Mouse (Mus musculus): ENCODE data around the gene Nav2. TPM values are rescaled to one million over a fixed set of nuclear protein-coding genes. Genes with fewer than 3 reads are reported as not detected.
A peak's percentile ranks its signal among the peaks of the same experiment; 100 is the strongest.

Nav2 gene
- polyA plus RNA-seq, 1 experiment from 2014 or later = 5.8 TPM

DNA sequence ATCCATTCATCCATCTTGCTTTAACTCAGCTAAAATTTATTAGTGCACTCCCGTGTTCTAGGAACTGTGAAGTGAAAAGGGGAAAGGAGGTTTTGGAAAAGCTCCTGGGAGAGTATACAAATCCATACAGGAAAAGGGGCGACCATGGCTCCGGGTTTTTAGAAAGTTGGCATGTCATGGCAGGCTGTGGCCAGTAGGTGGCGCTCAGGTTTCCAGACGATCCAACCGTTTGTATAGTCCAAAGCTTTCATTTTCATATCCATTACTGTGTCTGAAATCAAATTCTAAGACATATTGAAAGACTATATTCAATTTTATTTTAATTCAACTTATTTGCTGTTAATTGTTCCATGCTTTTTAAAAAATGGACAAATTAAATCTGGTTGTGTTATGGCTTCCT, 14.4 kb upstream of the Nav2 start:
- no peak for ATAC-seq
- H3K9ac ChIP-seq (ENCODE audit: low read depth, low read length) = no peak overlapping the region
- H3K27ac ChIP-seq (ENCODE audit: low read depth, low read length) = no peak overlapping the region
- H3K4me2 ChIP-seq (replicated peaks; ENCODE audit: low read depth) = no peak overlapping the region
- no peaks in the 10 kb centered on the region; the same call in 1 of the 2 replicates for H3K4me1 ChIP-seq (replicated peaks; ENCODE audit: control insufficient read depth, insufficient read depth, low read length)
- H3K9me3 ChIP-seq (ENCODE audit: control insufficient read depth) = no peaks in the 10 kb centered on the region
- no peaks in the 10 kb centered on the region for H3K27me3 ChIP-seq (replicated peaks; ENCODE audit: control insufficient read depth, insufficient read depth, low read length)
- H3K36me3 ChIP-seq (ENCODE audit: control insufficient read depth, insufficient read depth) = no peaks in the 10 kb centered on the region
- 2% methylated on average over 6 of the region's 6 CpGs for WGBS
- peak; percentile 89 for TF ChIP-seq CTCF (IDR thresholded peaks at IDR 0.05; ENCODE audit: low read depth)
- H3K4me3 ChIP-seq (ENCODE audit: low read depth, low read length) = no peak overlapping the region

DNA sequence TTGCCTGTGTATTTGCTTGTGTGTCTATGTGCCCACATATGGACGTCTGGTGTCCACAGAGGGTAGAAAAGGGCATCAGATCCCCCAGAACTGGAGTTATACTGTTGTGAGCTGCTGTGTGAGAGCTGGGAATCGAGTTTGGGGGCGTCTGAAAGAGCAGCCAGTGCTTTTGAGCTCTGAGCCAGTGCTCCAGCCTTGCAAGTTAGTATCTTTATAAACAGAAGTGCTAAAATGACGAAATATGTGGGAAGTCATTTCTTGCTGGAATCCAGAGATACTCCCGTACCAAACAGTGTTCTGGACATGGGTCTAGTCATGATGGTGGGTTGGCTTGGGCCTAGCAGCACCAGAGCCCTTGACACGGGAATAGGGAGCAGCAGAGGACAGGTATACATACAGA, 13.8 kb upstream of the Nav2 start:
- Histone ChIP-seq H3K4me1 (replicated peaks; ENCODE audit: control insufficient read depth, insufficient read depth, low read length) (no peaks in the 10 kb centered on the region; the same call in 1 of the 2 replicates), H3K9ac (ENCODE audit: low read depth, low read length) (no peak overlapping the region), H3K36me3 (ENCODE audit: control insufficient read depth, insufficient read depth) (no peaks in the 10 kb centered on the region), H3K27me3 (replicated peaks; ENCODE audit: control insufficient read depth, insufficient read depth, low read length) (no peaks in the 10 kb centered on the region), H3K4me2 (replicated peaks; ENCODE audit: low read depth) (no peak overlapping the region), H3K4me3 (ENCODE audit: low read depth, low read length) (no peak overlapping the region), H3K27ac (ENCODE audit: low read depth, low read length) (no peak overlapping the region), H3K9me3 (ENCODE audit: control insufficient read depth) (no peaks in the 10 kb centered on the region)
- TF ChIP-seq CTCF (IDR thresholded peaks at IDR 0.05; ENCODE audit: low read depth) = no peak
- no peak for ATAC-seq
- 71% methylated on average over 6 of the region's 6 CpGs for WGBS

DNA sequence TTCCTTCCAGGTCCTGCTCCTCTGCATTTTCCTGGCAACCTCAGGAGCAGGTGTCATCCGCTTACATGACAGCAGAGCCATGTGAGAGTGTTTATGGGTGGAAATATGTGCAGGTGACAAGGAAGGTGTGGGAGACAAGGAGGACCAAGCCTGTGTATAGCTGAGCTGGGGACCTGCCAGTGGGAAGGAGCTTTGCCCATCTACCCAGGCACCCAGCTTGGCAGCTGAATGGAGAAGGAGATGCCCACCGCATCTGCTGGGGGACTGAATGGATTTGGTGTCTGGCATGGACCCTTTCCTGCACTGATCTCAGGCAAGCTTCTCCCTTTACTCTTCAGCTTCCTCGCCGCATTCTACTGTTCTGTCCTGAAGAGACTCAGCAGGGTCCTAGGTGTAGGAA, 13.0 kb upstream of the Nav2 start:
- Histone ChIP-seq H3K9ac (ENCODE audit: low read depth, low read length) (no peak overlapping the region), H3K27ac (ENCODE audit: low read depth, low read length) (no peak overlapping the region), H3K4me1 (replicated peaks; ENCODE audit: control insufficient read depth, insufficient read depth, low read length) (no peaks in the 10 kb centered on the region), H3K27me3 (replicated peaks; ENCODE audit: control insufficient read depth, insufficient read depth, low read length) (no peaks in the 10 kb centered on the region), H3K9me3 (ENCODE audit: control insufficient read depth) (no peaks in the 10 kb centered on the region), H3K36me3 (ENCODE audit: control insufficient read depth, insufficient read depth) (no peaks in the 10 kb centered on the region), H3K4me2 (replicated peaks; ENCODE audit: low read depth) (no peak overlapping the region), H3K4me3 (ENCODE audit: low read depth, low read length) (no peak overlapping the region)
- TF ChIP-seq CTCF (IDR thresholded peaks at IDR 0.05; ENCODE audit: low read depth) = no peak
- no peak for ATAC-seq
- WGBS = 96% methylated on average over 4 of the region's 4 CpGs

DNA sequence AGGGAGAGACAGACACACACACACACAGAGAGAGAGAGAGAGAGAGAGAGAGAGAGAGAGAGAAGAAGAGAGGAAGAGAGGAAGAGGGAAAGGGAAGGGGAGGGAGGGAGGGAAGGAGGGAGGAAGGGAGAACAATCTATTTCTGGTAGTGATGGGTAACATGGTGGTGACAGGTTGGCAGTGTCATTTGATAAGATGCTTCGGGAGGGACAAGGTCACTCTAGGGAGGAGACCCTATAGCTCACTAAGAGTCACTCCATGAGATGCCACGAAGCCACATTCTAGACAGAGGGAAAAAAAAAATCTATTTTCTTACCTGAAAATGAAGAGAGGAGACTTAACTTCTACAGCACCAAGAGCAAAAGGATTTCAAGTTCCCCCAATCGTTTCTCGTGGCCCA, 12.5 kb upstream of the Nav2 start:
- no peak for ATAC-seq
- no peaks in the 10 kb centered on the region for H3K27me3 ChIP-seq (replicated peaks; ENCODE audit: control insufficient read depth, insufficient read depth, low read length)
- WGBS = 75% methylated on average over 4 of the region's 4 CpGs
- no peaks in the 10 kb centered on the region for H3K9me3 ChIP-seq (ENCODE audit: control insufficient read depth)
- no peak overlapping the region for H3K4me3 ChIP-seq (ENCODE audit: low read depth, low read length)
- no peaks in the 10 kb centered on the region for H3K4me1 ChIP-seq (replicated peaks; ENCODE audit: control insufficient read depth, insufficient read depth, low read length)
- no peak for TF ChIP-seq CTCF (IDR thresholded peaks at IDR 0.05; ENCODE audit: low read depth)
- H3K9ac ChIP-seq (ENCODE audit: low read depth, low read length) = no peak overlapping the region
- H3K27ac ChIP-seq (ENCODE audit: low read depth, low read length) = no peak overlapping the region
- no peak overlapping the region for H3K4me2 ChIP-seq (replicated peaks; ENCODE audit: low read depth)
- H3K36me3 ChIP-seq (ENCODE audit: control insufficient read depth, insufficient read depth) = no peaks in the 10 kb centered on the region

DNA sequence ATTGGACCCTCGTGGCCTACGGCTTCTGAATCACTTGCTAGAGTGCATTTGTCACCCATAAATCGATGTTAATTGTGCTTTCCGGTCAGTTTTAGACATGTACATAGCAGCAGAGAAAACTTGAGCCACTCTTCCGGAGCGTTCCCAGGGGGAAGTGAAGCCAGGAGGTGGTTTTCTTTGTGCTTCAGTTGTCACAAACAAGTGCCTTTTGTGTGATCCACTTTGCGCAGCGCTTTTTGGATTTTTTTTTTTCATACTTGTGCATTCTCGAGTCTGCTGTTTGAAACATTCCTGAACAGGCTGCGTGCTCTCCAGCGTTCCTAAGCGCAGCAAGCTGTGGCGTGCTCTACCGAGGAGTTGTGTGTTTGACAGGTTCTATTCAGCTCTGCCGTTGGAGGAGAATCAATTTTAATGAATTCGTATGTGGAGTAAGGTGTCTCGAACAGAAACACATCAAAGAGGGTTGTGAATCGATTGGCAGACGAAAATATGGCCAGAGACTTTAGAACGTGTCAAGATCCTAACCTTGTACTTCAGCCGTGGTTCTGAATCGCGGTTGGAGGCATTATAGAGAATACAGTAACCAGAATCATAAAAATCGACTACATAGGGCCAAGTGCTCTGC, 10.9 kb upstream of the Nav2 start:
- Histone ChIP-seq H3K36me3 (ENCODE audit: control insufficient read depth, insufficient read depth) (no peaks in the 10 kb centered on the region), H3K27ac (ENCODE audit: low read depth, low read length) (no peak overlapping the region), H3K9ac (ENCODE audit: low read depth, low read length) (no peak overlapping the region), H3K4me1 (replicated peaks; ENCODE audit: control insufficient read depth, insufficient read depth, low read length) (no peaks in the 10 kb centered on the region), H3K9me3 (ENCODE audit: control insufficient read depth) (no peaks in the 10 kb centered on the region), H3K27me3 (replicated peaks; ENCODE audit: control insufficient read depth, insufficient read depth, low read length) (no peaks in the 10 kb centered on the region), H3K4me2 (replicated peaks; ENCODE audit: low read depth) (no peak overlapping the region), H3K4me3 (ENCODE audit: low read depth, low read length) (no peak overlapping the region)
- WGBS = 75% methylated on average over 24 of the region's 24 CpGs
- no peak for ATAC-seq
- no peak for TF ChIP-seq CTCF (IDR thresholded peaks at IDR 0.05; ENCODE audit: low read depth)

DNA sequence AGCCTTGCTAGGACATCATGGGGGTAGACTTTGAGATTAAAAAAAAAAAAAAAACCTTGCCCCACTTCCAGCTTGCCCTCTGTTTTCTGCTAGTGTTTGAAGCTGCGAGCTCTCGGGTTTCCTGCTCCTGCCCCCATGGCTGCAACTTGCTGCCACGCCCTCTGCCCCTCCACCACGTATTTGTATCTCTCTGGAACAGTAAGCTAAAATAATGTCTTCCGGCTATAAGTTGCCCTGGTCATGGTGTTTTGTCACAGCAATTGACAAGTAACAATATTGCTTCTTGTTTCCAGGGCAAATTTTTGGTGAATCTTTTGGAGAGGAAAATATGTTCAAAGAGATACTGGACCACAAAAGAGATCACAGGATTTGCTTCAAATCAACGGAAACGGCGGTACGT, 10.1 kb upstream of the Nav2 start:
- TF ChIP-seq CTCF (IDR thresholded peaks at IDR 0.05; ENCODE audit: low read depth) = no peak
- H3K9me3 ChIP-seq (ENCODE audit: control insufficient read depth) = no peaks in the 10 kb centered on the region
- WGBS = 62% methylated on average over 9 of the region's 9 CpGs
- ATAC-seq = no peak
- no peak overlapping the region for H3K4me2 ChIP-seq (replicated peaks; ENCODE audit: low read depth)
- no peak overlapping the region for H3K4me3 ChIP-seq (ENCODE audit: low read depth, low read length)
- no peaks in the 10 kb centered on the region for H3K4me1 ChIP-seq (replicated peaks; ENCODE audit: control insufficient read depth, insufficient read depth, low read length)
- H3K27me3 ChIP-seq (replicated peaks; ENCODE audit: control insufficient read depth, insufficient read depth, low read length) = no peaks in the 10 kb centered on the region
- H3K27ac ChIP-seq (ENCODE audit: low read depth, low read length) = no peak overlapping the region
- H3K36me3 ChIP-seq (ENCODE audit: control insufficient read depth, insufficient read depth) = no peaks in the 10 kb centered on the region
- H3K9ac ChIP-seq (ENCODE audit: low read depth, low read length) = no peak overlapping the region

All from intestine, postnatal 0 days (tissue).